Mouse (Mus musculus) skeletal muscle tissue, adult 2 months (tissue): ENCODE measurements around the gene Snrnp40.

Experiments used
- DNase-seq: peaks from one replicate; pipeline ENCODE4 v3.0.0-alpha.2; 2012; ENCODE audit warnings: low read depth, low spot score

The Snrnp40 gene

DNA sequence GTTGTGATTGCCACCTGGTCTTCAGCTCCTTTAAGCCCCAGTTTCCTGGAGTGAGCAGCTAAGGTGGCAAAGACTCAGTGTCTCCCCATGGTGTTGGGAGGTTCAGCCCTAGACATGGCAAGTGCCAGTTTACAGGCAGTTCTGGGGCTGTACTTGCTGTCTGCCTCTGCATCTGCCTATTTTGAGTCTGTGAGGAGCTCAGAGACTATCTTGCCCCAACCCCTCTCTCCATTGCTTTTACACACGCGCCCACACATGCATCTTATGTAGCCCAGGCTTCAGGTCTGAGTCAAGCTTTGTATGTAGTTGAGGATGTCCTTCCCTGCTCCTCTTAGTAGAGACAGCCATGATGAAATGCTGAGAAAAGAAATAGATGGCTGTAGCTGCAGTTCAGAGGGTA is 19.2 kb downstream of the Snrnp40 start:
- no peak for DNase-seq

- DNase-seq = no peak
Observed at GRCm38 (mm10) chr4:130380418-130380817, 20.5 kb downstream of the Snrnp40 start.

DNA sequence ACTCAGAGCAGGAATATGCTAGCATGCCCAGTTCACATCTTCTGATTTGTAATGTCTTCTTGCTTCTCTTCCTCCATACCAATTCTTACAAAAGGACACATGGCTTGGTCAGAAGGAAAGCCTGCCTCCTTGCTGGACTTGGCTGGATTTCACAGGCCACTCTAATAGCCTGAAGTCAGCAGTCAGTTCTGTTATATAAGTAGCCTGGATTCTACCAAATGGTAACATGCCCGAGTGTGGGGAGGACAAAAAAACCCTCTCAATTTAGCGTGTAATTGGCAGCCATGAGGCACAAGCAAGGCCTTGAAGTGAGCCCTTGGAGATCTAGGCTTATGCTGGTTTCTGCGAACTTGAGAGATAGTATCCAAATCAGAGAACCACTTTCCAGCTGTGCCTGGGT is 27.3 kb downstream of the Snrnp40 start:
- peak; percentile 92 for DNase-seq

DNA sequence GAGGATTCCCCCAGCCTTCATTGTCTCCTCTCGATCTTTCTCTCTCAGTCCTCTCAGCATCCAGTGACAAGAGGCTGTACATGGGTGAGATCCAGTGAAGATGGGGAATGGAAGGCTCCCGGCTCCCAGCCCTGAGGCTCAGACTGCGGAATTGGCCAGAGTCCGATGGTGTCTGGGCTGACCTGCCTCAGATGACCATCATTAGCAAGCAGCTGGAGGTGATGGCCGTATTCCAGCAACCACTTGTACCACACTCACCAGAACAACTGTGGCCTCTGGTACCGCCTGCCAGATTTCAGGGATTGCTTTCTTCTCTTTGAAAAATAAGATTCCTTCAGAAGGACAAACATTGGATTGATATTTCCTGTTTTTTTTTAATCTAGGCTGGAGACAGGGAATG is 29.6 kb downstream of the Snrnp40 start:
- peak; percentile 91 for DNase-seq

GRCm38 (mm10) chr4:130389927-130390326 is 30.0 kb downstream of the Snrnp40 start:
- DNase-seq = no peak

- DNase-seq = no peak
Observed at GRCm38 (mm10) chr4:130391265-130391664, 31.3 kb downstream of the Snrnp40 start.
